Comparison of ENCODE assay signal across 14 mouse cellular contexts in genomic region chr17:25970448-25970847, GRCm38 (mm10). TPM values are rescaled to one million over a fixed set of nuclear protein-coding genes. Genes with fewer than 3 reads are reported as not detected.
DNase-seq lines count a peak whose midpoint lies in the region; ATAC-seq and TF ChIP-seq lines count a peak whose summit lies in the region.
"Had no signal": no experiment of that assay in that cellular context is flagged by ENCODE, and none has a peak within 500 bp of the region (broad histone marks: within the 10 kb centered on the region; RNA-seq: fewer than 3 reads in every experiment).

No protein-coding gene starts in this region.

- ATAC-seq in liver, postnatal 0 days, result no peak
- ATAC-seq in inflammation-experienced regulatory T-cells, adult 6 months, result no peak
- ATAC-seq: intestine, embryonic 16.5 days had no signal

- no peak overlapping the region for H3K4me2 ChIP-seq in liver, postnatal 0 days (ENCODE audit: low read depth, low read length)
- H3K4me2 ChIP-seq: heart, embryonic 15.5 days; neural tube, embryonic 12.5 days had no signal

- H3K9ac ChIP-seq in liver, postnatal 0 days (replicated peaks), result no peak overlapping the region
- H3K9ac ChIP-seq: heart, embryonic 15.5 days; neural tube, embryonic 12.5 days had no signal

- peaks cover 31% of the 10 kb centered on the region for H3K4me1 ChIP-seq in cerebellum, adult 2 months (ENCODE audit: control insufficient read depth, insufficient read depth, low read length)
- peaks cover 2% of the 10 kb centered on the region for H3K4me1 ChIP-seq in bone marrow, adult 2 months (ENCODE audit: control insufficient read depth, insufficient read depth, low read length)
- H3K4me1 ChIP-seq in liver, postnatal 0 days (ENCODE audit: insufficient read depth), result peaks cover 23% of the 10 kb centered on the region
- H3K4me1 ChIP-seq: midbrain, embryonic 10.5 days; neural tube, embryonic 12.5 days had no signal

- WGBS in cerebellum, adult 2 months, result 20% methylated on average over 9 of the region's 9 CpGs
- 82% methylated on average over 9 of the region's 9 CpGs for WGBS in bone marrow, adult 2 months
- 86% methylated on average over 9 of the region's 9 CpGs for WGBS in liver, postnatal 0 days (ENCODE audit: insufficient replicate concordance)

- no peaks in the 10 kb centered on the region for H3K9me3 ChIP-seq in liver, postnatal 0 days (ENCODE audit: low read length)
- H3K9me3 ChIP-seq: heart, embryonic 15.5 days; midbrain, embryonic 10.5 days; neural tube, embryonic 12.5 days had no signal

- peak overlapping the region; percentile 51 for H3K27ac ChIP-seq in cerebellum, adult 2 months (ENCODE audit: insufficient read depth, low read length)
- peak overlapping the region; percentile 59; the same call in 1 of the 2 replicates for H3K27ac ChIP-seq in layer of hippocampus, adult 2 months
- H3K27ac ChIP-seq in bone marrow, adult 2 months (ENCODE audit: control insufficient read depth, insufficient read depth, low read depth, low read length, poor library complexity), result no peak overlapping the region
- no peak overlapping the region for H3K27ac ChIP-seq in liver, postnatal 0 days (ENCODE audit: low read depth)
- H3K27ac ChIP-seq: heart, embryonic 15.5 days; midbrain, embryonic 10.5 days; neural tube, embryonic 12.5 days had no signal

- H3K27me3 ChIP-seq in cerebellum, adult 2 months (ENCODE audit: control insufficient read depth, insufficient read depth, low read length), result no peaks in the 10 kb centered on the region
- no peaks in the 10 kb centered on the region for H3K27me3 ChIP-seq in liver, postnatal 0 days (ENCODE audit: insufficient read depth, low read length)
- H3K27me3 ChIP-seq: heart, embryonic 15.5 days; neural tube, embryonic 12.5 days had no signal

- TF ChIP-seq CTCF in cerebellum, adult 2 months (IDR thresholded peaks at IDR 0.05; ENCODE audit: borderline replicate concordance, insufficient read depth, low read depth, low read length), result no peak
- TF ChIP-seq CTCF in layer of hippocampus, adult 2 months (conservative IDR thresholded peaks at IDR 0.05), result peak; percentile 60
- 0 out of 2 replicates have a peak, but pooled peaks have one; percentile 1 for TF ChIP-seq CTCF in bone marrow, adult 2 months (IDR thresholded peaks at IDR 0.05; ENCODE audit: control insufficient read depth, insufficient read depth, low read length)
- peak; percentile 52 for TF ChIP-seq CTCF in liver, postnatal 0 days (IDR thresholded peaks at IDR 0.05; ENCODE audit: low read depth)

- no peak for TF ChIP-seq POLR2A in cerebellum, adult 2 months (IDR thresholded peaks at IDR 0.05; ENCODE audit: borderline replicate concordance, insufficient read depth, low read length)
- TF ChIP-seq POLR2A in bone marrow, adult 2 months (IDR thresholded peaks at IDR 0.05; ENCODE audit: borderline replicate concordance, control insufficient read depth, low read depth, low read length), result no peak

- no peaks in the 10 kb centered on the region for H3K36me3 ChIP-seq in liver, postnatal 0 days (replicated peaks; ENCODE audit: insufficient read depth, low read length)
- H3K36me3 ChIP-seq: heart, embryonic 15.5 days had no signal

- no peak overlapping the region for H3K4me3 ChIP-seq in cerebellum, adult 2 months (replicated peaks; ENCODE audit: insufficient read depth, low read depth, low read length)
- 0 out of 2 replicates have a peak overlapping the region, but pooled peaks have one; percentile 3 for H3K4me3 ChIP-seq in layer of hippocampus, adult 2 months
- no peak overlapping the region for H3K4me3 ChIP-seq in bone marrow, adult 2 months (replicated peaks; ENCODE audit: control insufficient read depth, low read depth, low read length)
- H3K4me3 ChIP-seq in liver, postnatal 0 days (ENCODE audit: low read depth, low read length), result no peak overlapping the region
- H3K4me3 ChIP-seq: heart, embryonic 15.5 days; midbrain, embryonic 10.5 days; neural tube, embryonic 12.5 days had no signal

- DNase-seq in cerebellum, adult 2 months, result peak; percentile 51 to 63
- no peak for DNase-seq in cerebellum, postnatal 25 days
- DNase-seq in layer of hippocampus, adult 2 months (ENCODE audit: low spot score in 2 of 2), result no peak
- no peak for DNase-seq in layer of hippocampus, adult 18-20 months (ENCODE audit: low spot score in 2 of 2)
- no peak for DNase-seq in liver, postnatal 0 days
- DNase-seq in urinary bladder, postnatal 25 days (ENCODE audit: low spot score), result no peak
- DNase-seq: adrenal gland, postnatal 10 days had no signal

- no peak for TF ChIP-seq EP300 in liver, postnatal 0 days (IDR thresholded peaks at IDR 0.05; ENCODE audit: low read depth)

RNA-seq across cellular contexts. Expression of gene Capn15, which starts 15.1 kb away (rescaled TPM):
- 88.7 and 92.8 TPM in 2 replicates for polyA plus RNA-seq in cerebellum, adult 2 months (2012; rRNA removed)
- 10 to 100 TPM; 53.6 to 58.8 TPM for total RNA-seq in layer of hippocampus, adult 2 months (2021)
- total RNA-seq in layer of hippocampus, adult 18-20 months (2021), result 10 to 100 TPM; 50.6 to 54.1 TPM
- polyA plus RNA-seq in bone marrow, adult 2 months (2011; ENCODE audit: insufficient read depth, insufficient read length, low replicate concordance, missing spikeins), result 11.7 and 18.2 TPM in 2 replicates
- 6.6 and 8.3 TPM in 2 replicates for polyA plus RNA-seq in liver, postnatal 0 days (2015; fragmentation: Nextera tagmentation; extraction: Ambion mirVana)
- 1 to 10 TPM; 5.6 to 6.0 (median 5.7) TPM for polyA plus RNA-seq in inflammation-experienced regulatory T-cells, adult 6 months (2017; shearing (Covaris generic))

RNA-seq across cellular contexts. Expression of gene A930017K11Rik, which starts 18.1 kb away (rescaled TPM):
- 13.4 and 14.0 TPM in 2 replicates for polyA plus RNA-seq in cerebellum, adult 2 months (2012; rRNA removed)
- under 1 TPM; 0.41 to 0.64 TPM for total RNA-seq in layer of hippocampus, adult 2 months (2021)
- under 1 TPM; 0.99 TPM for total RNA-seq in layer of hippocampus, adult 18-20 months (2021)
- polyA plus RNA-seq in bone marrow, adult 2 months (2011; ENCODE audit: insufficient read depth, insufficient read length, low replicate concordance, missing spikeins), result not detected in 2 replicates
- not detected in 2 replicates for polyA plus RNA-seq in liver, postnatal 0 days (2015; fragmentation: Nextera tagmentation; extraction: Ambion mirVana)
- polyA plus RNA-seq in inflammation-experienced regulatory T-cells, adult 6 months (2017; shearing (Covaris generic)), result not detected
- total RNA-seq: adrenal gland, postnatal 10 days; gastrocnemius, adult 8-10 months had no signal

RNA-seq across cellular contexts. Expression of gene Nhlrc4, which starts 25.7 kb away (rescaled TPM):
- 1.9 and 2.5 TPM in 2 replicates for polyA plus RNA-seq in cerebellum, adult 2 months (2012; rRNA removed)
- total RNA-seq in layer of hippocampus, adult 2 months (2021), result 1 to 10 TPM; 1.3 to 1.5 TPM
- under 1 TPM; 0.32 to 0.36 TPM for total RNA-seq in layer of hippocampus, adult 18-20 months (2021)
- 3.8 and 6.8 TPM in 2 replicates for polyA plus RNA-seq in bone marrow, adult 2 months (2011; ENCODE audit: insufficient read depth, insufficient read length, low replicate concordance, missing spikeins)
- 2.0 and 3.8 TPM in 2 replicates for polyA plus RNA-seq in liver, postnatal 0 days (2015; fragmentation: Nextera tagmentation; extraction: Ambion mirVana)
- not detected for polyA plus RNA-seq in inflammation-experienced regulatory T-cells, adult 6 months (2017; shearing (Covaris generic))
- total RNA-seq: gastrocnemius, adult 8-10 months had no signal
- polyA plus RNA-seq: midbrain, embryonic 10.5 days had no signal

RNA-seq across cellular contexts. Expression of gene Pigq, which starts 25.7 kb away (rescaled TPM):
- 170 and 191 TPM in 2 replicates for polyA plus RNA-seq in cerebellum, adult 2 months (2012; rRNA removed)
- 100 to 1,000 TPM; 120 TPM for total RNA-seq in layer of hippocampus, adult 2 months (2021)
- total RNA-seq in layer of hippocampus, adult 18-20 months (2021), result 100 to 1,000 TPM; 108 to 113 TPM
- polyA plus RNA-seq in bone marrow, adult 2 months (2011; ENCODE audit: insufficient read depth, insufficient read length, low replicate concordance, missing spikeins), result 241 and 296 TPM in 2 replicates
- polyA plus RNA-seq in liver, postnatal 0 days (2015; fragmentation: Nextera tagmentation; extraction: Ambion mirVana), result 56.0 and 58.7 TPM in 2 replicates
- polyA plus RNA-seq in inflammation-experienced regulatory T-cells, adult 6 months (2017; shearing (Covaris generic)), result 10 to 100 TPM; 22.0 to 28.6 (median 27.4) TPM

RNA-seq across cellular contexts. Expression of gene Rab40c, which starts 50.9 kb away (rescaled TPM):
- 70.0 and 74.6 TPM in 2 replicates for polyA plus RNA-seq in cerebellum, adult 2 months (2012; rRNA removed)
- 10 to 100 TPM; 50.1 to 51.1 TPM for total RNA-seq in layer of hippocampus, adult 2 months (2021)
- total RNA-seq in layer of hippocampus, adult 18-20 months (2021), result 10 to 100 TPM; 49.4 to 54.7 TPM
- polyA plus RNA-seq in bone marrow, adult 2 months (2011; ENCODE audit: insufficient read depth, insufficient read length, low replicate concordance, missing spikeins), result 5.0 and 6.9 TPM in 2 replicates
- polyA plus RNA-seq in liver, postnatal 0 days (2015; fragmentation: Nextera tagmentation; extraction: Ambion mirVana), result 6.5 and 7.3 TPM in 2 replicates
- 1 to 10 TPM; 6.0 to 7.9 (median 7.5) TPM for polyA plus RNA-seq in inflammation-experienced regulatory T-cells, adult 6 months (2017; shearing (Covaris generic))

Comparison
In these comparisons a context has a peak if more than half of its experiments do, and no peak if none do; other contexts are left out.
1. DNase-seq: peak in cerebellum, adult 2 months (2 of 2); none in cerebellum, postnatal 25 days (0 of 2), layer of hippocampus, adult 2 months (0 of 2), layer of hippocampus, adult 18-20 months (0 of 2), liver, postnatal 0 days (single experiment) and urinary bladder, postnatal 25 days (single experiment).
2. H3K27ac ChIP-seq: peak in cerebellum, adult 2 months (single experiment) and layer of hippocampus, adult 2 months (single experiment); none in bone marrow, adult 2 months (single experiment) and liver, postnatal 0 days (single experiment).
3. RNA of gene A930017K11Rik, which starts 18.1 kb away (polyA plus RNA-seq): 13.4 to 14.0 TPM in cerebellum, adult 2 months; not detected in liver, postnatal 0 days, not detected in bone marrow, adult 2 months and not detected in inflammation-experienced regulatory T-cells, adult 6 months; every median in the first group is over 10 times any median in the second.